Mouse (Mus musculus): ENCODE results near the gene P2rx6.

DNA sequence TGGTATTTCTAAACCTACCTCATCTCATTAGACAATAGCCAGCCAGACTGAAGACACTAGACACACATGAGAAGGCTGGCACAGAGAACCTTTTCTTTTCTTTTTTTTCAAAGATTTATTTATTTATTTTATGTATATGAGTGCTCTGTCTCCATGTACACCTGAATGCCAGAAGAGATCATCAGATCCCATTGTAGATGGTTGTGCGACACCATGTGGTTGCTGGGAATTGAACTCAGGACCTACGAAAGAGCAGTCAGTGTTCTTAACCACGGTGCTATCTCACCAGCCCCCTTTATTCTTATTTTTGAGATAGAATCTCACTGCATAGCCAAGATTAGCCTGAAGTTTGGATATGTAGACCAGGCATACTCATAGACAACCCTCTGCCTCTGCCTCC, 25.1 kb upstream of the P2rx6 start:
- TF ChIP-seq CTCF (IDR thresholded peaks at IDR 0.05; ENCODE audit: low read depth): no peak
- TF ChIP-seq EP300 (IDR thresholded peaks at IDR 0.05; ENCODE audit: low read depth): no peak

Data from heart, postnatal 0 days (tissue).